Mouse (Mus musculus) frontal cortex, adult 2 months (tissue): ENCODE measurements at regions not wholly inside any gene's neighbourhood (a gene's known extent, or its start where the extent isn't known, plus 50 kb on each side); places are given as distances from the start of the nearest gene placed in this dataset.
A peak's percentile ranks its signal among the peaks of the same experiment; 100 is the strongest.

ENCODE experiments used
- DNase-seq, 2 experiments: peaks; one replicate each; pipeline ENCODE4 v3.0.0; 2022; ENCODE audit warnings: low spot score in 1 of 2; ENCODE audit errors: extremely low spot score in 1 of 2

- DNase-seq, result peak; percentile 49 to 59
Observed at GRCm38 (mm10) chr1:5382372-5382771, 574.7 kb downstream of the Gm37988 start.
